Mouse (Mus musculus): ENCODE results near the gene Ppat. TPM values are rescaled to one million over a fixed set of nuclear protein-coding genes. Genes with fewer than 3 reads are reported as not detected.

Ppat gene
- polyA plus RNA-seq, 1 experiment from 2014 or later = 38.5 TPM

- Histone ChIP-seq H3K27me3 (no peaks in the 10 kb centered on the region), H3K4me1 (replicated peaks) (peaks cover 57% of the 10 kb centered on the region), H3K4me3 (replicated peaks) (no peak overlapping the region), H3K27ac (no peak overlapping the region), H3K9ac (peak overlapping the region; percentile 4; the same call in 1 of the 2 replicates), H3K9me3 (replicated peaks) (no peaks in the 10 kb centered on the region), H3K36me3 (peaks cover 38% of the 10 kb centered on the region), H3K4me2 (peak overlapping the region; percentile 2; the same call in 1 of the 2 replicates)
- DNase-seq (no peak), ATAC-seq (ENCODE audit: low read depth) (no peak)
- 65% methylated on average over 4 of the region's 4 CpGs for WGBS (ENCODE audit: insufficient replicate concordance)
Observed at GRCm38 (mm10) chr5:76947142-76947541, 4.2 kb downstream of the Ppat start.

DNA sequence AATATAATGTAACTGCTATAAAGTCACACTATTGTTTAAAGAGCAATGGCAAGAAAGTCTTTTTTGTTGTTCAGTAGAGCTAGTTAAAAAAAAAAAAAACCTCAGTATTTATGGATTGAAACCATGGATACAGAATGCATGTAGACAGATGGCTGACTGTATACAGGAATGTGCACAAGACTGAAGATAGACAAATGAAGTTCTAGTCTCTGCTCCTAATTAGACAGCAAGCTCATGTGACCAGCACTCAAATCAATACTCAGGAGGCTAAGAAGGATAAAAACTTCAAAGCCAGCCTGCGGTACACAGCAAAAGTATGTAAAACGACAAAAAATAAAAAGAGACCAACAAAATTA lies 5.7 kb downstream of the Ppat start:
- DNase-seq (no peak), ATAC-seq (ENCODE audit: low read depth) (no peak)
- no peak overlapping the region for H3K4me2 ChIP-seq
- no peak overlapping the region for H3K27ac ChIP-seq
- peaks cover 60% of the 10 kb centered on the region for H3K4me1 ChIP-seq (replicated peaks)
- WGBS (ENCODE audit: insufficient replicate concordance) = 76% methylated on average over 2 of the region's 2 CpGs
- no peaks in the 10 kb centered on the region for H3K27me3 ChIP-seq
- no peak overlapping the region for H3K9ac ChIP-seq
- no peak overlapping the region for H3K4me3 ChIP-seq (replicated peaks)
- H3K36me3 ChIP-seq = peaks cover 48% of the 10 kb centered on the region
- no peaks in the 10 kb centered on the region for H3K9me3 ChIP-seq (replicated peaks)

GRCm38 (mm10) chr5:76944965-76945677 lies 6.3 kb downstream of the Ppat start:
- WGBS (ENCODE audit: insufficient replicate concordance) = 65% methylated on average over 6 of the region's 6 CpGs
- peaks cover 58% of the 10 kb centered on the region for H3K4me1 ChIP-seq (replicated peaks)
- no peaks in the 10 kb centered on the region for H3K9me3 ChIP-seq (replicated peaks)
- H3K27me3 ChIP-seq = no peaks in the 10 kb centered on the region
- H3K4me2 ChIP-seq = no peak overlapping the region
- H3K36me3 ChIP-seq = peaks cover 53% of the 10 kb centered on the region
- H3K27ac ChIP-seq = no peak overlapping the region
- no peak overlapping the region for H3K9ac ChIP-seq
- DNase-seq = no peak
- ATAC-seq (ENCODE audit: low read depth) = no peak
- no peak overlapping the region for H3K4me3 ChIP-seq (replicated peaks)

DNA sequence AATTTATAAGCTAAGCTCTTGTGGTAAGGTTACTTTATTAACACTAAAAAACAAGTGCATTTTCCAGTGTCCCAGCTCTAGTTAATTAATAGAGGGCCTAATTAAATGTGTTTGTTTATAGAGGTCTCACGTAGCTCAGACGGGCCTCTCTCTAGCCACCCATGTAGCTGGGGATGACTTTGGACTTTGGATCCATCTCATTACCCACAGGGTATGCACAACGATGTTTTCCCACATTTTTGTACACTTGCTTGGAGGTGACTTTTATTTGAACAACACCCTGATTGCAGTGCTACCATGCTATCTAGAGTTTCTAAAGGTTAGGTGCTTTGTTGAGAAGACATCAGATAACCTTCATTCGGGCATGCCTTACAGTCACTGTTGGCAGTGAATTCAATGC lies 8.9 kb downstream of the Ppat start:
- no peak overlapping the region for H3K4me2 ChIP-seq
- H3K27ac ChIP-seq = no peak overlapping the region
- H3K36me3 ChIP-seq = peaks cover 48% of the 10 kb centered on the region
- H3K27me3 ChIP-seq = no peaks in the 10 kb centered on the region
- DNase-seq = no peak
- 75% methylated on average over 4 of the region's 4 CpGs for WGBS (ENCODE audit: insufficient replicate concordance)
- H3K9ac ChIP-seq = no peak overlapping the region
- no peak for ATAC-seq (ENCODE audit: low read depth)
- H3K4me1 ChIP-seq (replicated peaks) = peaks cover 33% of the 10 kb centered on the region
- 0 out of 2 replicates have a peak, but pooled peaks cover 5% of the 10 kb centered on the region for H3K9me3 ChIP-seq (replicated peaks)
- no peak overlapping the region for H3K4me3 ChIP-seq (replicated peaks)

GRCm38 (mm10) chr5:76941975-76942374 lies 9.4 kb downstream of the Ppat start:
- WGBS (ENCODE audit: insufficient replicate concordance) = 77% methylated on average over 4 of the region's 4 CpGs

DNA sequence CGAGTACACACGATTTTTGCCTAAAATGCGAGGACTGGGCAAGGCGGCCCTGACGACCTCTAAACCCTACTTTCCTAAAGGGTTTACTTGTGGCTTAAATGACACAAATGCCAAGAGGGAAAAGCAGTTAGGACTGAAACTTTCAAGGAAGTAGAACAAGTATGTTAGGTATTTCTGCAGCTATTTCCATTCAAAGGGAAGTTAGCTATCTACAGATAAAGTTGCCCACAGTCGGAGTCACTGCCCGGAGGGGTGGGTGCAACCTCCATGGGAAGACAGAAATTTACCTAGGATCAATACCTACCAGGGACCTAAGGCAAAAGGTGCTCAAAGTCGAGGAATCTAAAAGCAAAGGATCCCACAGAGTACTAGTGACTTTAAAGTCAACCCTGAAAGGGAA lies 11.7 kb downstream of the Ppat start:
- H3K27ac ChIP-seq = no peak overlapping the region
- peaks cover 36% of the 10 kb centered on the region for H3K36me3 ChIP-seq
- H3K9ac ChIP-seq = no peak overlapping the region
- no peak overlapping the region for H3K4me3 ChIP-seq (replicated peaks)
- no peak for DNase-seq
- no peaks in the 10 kb centered on the region for H3K27me3 ChIP-seq
- H3K4me1 ChIP-seq (replicated peaks) = peaks cover 12% of the 10 kb centered on the region
- ATAC-seq (ENCODE audit: low read depth) = no peak
- 81% methylated on average over 8 of the region's 8 CpGs for WGBS (ENCODE audit: insufficient replicate concordance)
- H3K4me2 ChIP-seq = no peak overlapping the region
- 0 out of 2 replicates have a peak, but pooled peaks cover 5% of the 10 kb centered on the region for H3K9me3 ChIP-seq (replicated peaks)

More at GRCm38 (mm10) chr5:76941975-76942374, 9.4 kb downstream of the Ppat start:
- Histone ChIP-seq H3K4me3 (replicated peaks) (no peak overlapping the region), H3K9me3 (replicated peaks) (0 out of 2 replicates have a peak, but pooled peaks cover 5% of the 10 kb centered on the region), H3K9ac (no peak overlapping the region), H3K36me3 (peaks cover 43% of the 10 kb centered on the region), H3K4me1 (replicated peaks) (peaks cover 28% of the 10 kb centered on the region), H3K4me2 (no peak overlapping the region), H3K27ac (no peak overlapping the region), H3K27me3 (no peaks in the 10 kb centered on the region)
- no peak for DNase-seq
- no peak for ATAC-seq (ENCODE audit: low read depth)

GRCm38 (mm10) chr5:76929180-76929877 lies 22.0 kb downstream of the Ppat start:
- Histone ChIP-seq H3K4me1 (replicated peaks) (peaks cover 12% of the 10 kb centered on the region), H3K27me3 (no peaks in the 10 kb centered on the region), H3K36me3 (peaks cover 39% of the 10 kb centered on the region), H3K4me2 (no peak overlapping the region), H3K9ac (no peak overlapping the region), H3K27ac (0 out of 2 replicates have a peak overlapping the region, but pooled peaks have one; percentile 1), H3K9me3 (replicated peaks) (no peaks in the 10 kb centered on the region), H3K4me3 (replicated peaks) (no peak overlapping the region)
- 42% methylated on average over 7 of the region's 7 CpGs for WGBS (ENCODE audit: insufficient replicate concordance)
- DNase-seq = no peak
- peak; percentile 65 for ATAC-seq (ENCODE audit: low read depth)

DNA sequence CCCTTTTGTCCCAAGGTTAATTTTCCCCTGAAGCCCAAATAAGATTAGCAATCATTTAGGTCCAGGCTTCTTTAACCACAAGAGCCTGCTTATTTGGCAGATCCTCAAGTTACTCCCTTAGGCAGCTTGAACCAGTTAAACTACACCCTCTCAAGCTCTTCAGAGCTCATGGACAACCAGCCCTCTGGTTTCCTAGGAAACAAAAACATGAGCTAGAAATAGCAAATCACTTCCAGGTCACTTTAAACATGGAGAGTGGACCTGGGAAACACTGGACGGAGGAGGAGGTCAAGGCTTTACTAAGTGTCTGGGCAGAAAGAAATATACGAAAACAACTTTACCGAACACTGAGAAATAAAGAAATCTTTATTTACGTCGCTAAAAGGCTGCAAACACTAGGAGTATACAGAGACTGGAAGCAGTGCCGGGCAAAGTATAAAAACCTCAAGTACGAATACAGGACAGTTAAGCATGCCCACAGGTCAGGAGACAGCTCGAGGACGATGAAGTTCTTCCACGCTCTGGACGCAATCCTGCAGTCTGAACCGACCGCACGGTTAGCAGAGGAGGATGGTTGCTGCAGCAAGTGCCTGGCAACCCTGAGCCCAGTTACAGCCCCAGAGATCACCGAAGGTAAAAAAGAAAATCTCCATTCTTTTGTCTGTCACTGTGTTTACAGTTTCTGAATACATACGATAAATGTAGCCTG lies 23.1 kb downstream of the Ppat start:
- DNase-seq = no peak

GRCm38 (mm10) chr5:76924296-76924695 lies 27.1 kb downstream of the Ppat start:
- H3K27ac ChIP-seq = no peak overlapping the region
- no peaks in the 10 kb centered on the region for H3K27me3 ChIP-seq
- ATAC-seq (ENCODE audit: low read depth) = no peak
- DNase-seq = no peak
- H3K4me2 ChIP-seq = no peak overlapping the region
- no peaks in the 10 kb centered on the region for H3K9me3 ChIP-seq (replicated peaks)
- WGBS (ENCODE audit: insufficient replicate concordance) = 70% methylated on average over 1 of the region's 1 CpGs
- H3K4me1 ChIP-seq (replicated peaks) = peaks cover 4% of the 10 kb centered on the region; the same call in 1 of the 2 replicates
- peaks cover 87% of the 10 kb centered on the region for H3K36me3 ChIP-seq
- H3K4me3 ChIP-seq (replicated peaks) = no peak overlapping the region
- no peak overlapping the region for H3K9ac ChIP-seq

More for the DNA sequence above, 23.1 kb downstream of the Ppat start:
- H3K4me2 ChIP-seq = no peak overlapping the region
- ATAC-seq (ENCODE audit: low read depth) = no peak
- WGBS (ENCODE audit: insufficient replicate concordance) = 86% methylated on average over 16 of the region's 16 CpGs
- H3K4me3 ChIP-seq (replicated peaks) = no peak overlapping the region
- no peaks in the 10 kb centered on the region for H3K27me3 ChIP-seq
- peaks cover 12% of the 10 kb centered on the region for H3K4me1 ChIP-seq (replicated peaks)
- no peak overlapping the region for H3K9ac ChIP-seq
- peaks cover 49% of the 10 kb centered on the region for H3K36me3 ChIP-seq
- H3K9me3 ChIP-seq (replicated peaks) = no peaks in the 10 kb centered on the region
- H3K27ac ChIP-seq = no peak overlapping the region

DNA sequence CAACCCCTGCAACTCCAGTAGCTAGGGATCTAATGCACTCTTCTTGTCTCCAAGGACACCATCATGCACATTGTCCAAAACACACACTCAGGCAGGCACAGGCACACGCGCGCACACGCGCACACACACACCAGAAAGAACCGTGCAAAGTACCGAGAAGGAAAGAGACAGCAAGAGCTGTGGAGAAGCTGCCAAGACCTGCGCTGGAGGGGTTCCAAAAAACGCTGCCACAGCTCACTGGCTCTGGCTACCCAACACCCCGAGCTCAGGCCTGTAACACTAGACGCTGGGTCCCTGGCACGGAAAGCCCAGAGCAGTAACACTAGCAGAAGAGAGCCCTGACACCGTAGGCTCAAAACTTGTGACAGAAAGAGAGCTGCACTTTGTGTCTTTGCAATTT lies 27.9 kb downstream of the Ppat start:
- Histone ChIP-seq H3K4me1 (replicated peaks) (0 out of 2 replicates have a peak, but pooled peaks cover 3% of the 10 kb centered on the region), H3K9ac (no peak overlapping the region), H3K36me3 (peaks cover 94% of the 10 kb centered on the region), H3K4me2 (no peak overlapping the region), H3K9me3 (replicated peaks) (no peaks in the 10 kb centered on the region), H3K27me3 (no peaks in the 10 kb centered on the region), H3K27ac (no peak overlapping the region), H3K4me3 (replicated peaks) (no peak overlapping the region)
- DNase-seq (no peak), ATAC-seq (ENCODE audit: low read depth) (no peak)
- WGBS (ENCODE audit: insufficient replicate concordance) = 91% methylated on average over 13 of the region's 13 CpGs

DNA sequence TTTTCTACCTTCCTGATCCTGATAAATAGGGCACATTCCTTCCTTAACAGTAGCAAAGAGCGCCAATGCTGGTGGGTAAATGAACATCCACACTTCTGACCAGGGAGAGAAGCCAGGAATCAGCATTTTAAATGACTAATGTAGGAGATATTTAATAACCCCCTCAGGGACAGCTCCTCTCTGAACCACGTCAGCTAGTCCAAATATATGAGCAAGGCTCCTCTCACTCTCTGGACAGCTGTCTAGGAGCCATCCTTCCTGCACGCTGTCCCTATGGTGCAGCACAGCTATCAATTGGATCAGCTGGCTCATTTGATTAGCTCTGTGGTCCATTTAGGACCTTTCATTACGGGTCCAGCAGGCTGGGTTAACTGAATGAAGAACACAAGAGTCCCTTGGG lies 28.5 kb downstream of the Ppat start:
- Histone ChIP-seq H3K4me1 (replicated peaks) (no peaks in the 10 kb centered on the region), H3K4me2 (no peak overlapping the region), H3K27ac (no peak overlapping the region), H3K4me3 (replicated peaks) (no peak overlapping the region), H3K9ac (no peak overlapping the region), H3K9me3 (replicated peaks) (no peaks in the 10 kb centered on the region), H3K27me3 (no peaks in the 10 kb centered on the region), H3K36me3 (peaks cover 96% of the 10 kb centered on the region)
- ATAC-seq (ENCODE audit: low read depth) = no peak
- DNase-seq = no peak
- WGBS (ENCODE audit: insufficient replicate concordance) = 86% methylated on average over 4 of the region's 4 CpGs
